Mouse (Mus musculus) testis, adult 2 months (tissue): ENCODE results near the gene Gm7029. TPM values are rescaled to one million over a fixed set of nuclear protein-coding genes. Genes with fewer than 3 reads are reported as not detected.
"Not testable (repeated sequence)": the region's sequence is repeated elsewhere in the genome, so short reads cannot be mapped to it uniquely, and the experiment has no call there.

ENCODE experiments used
- H3K27ac ChIP-seq: fragments of 200-500 bp; 2 replicates; pipeline ENCODE4 v1.5.1; 2012; ENCODE audit warnings: low read depth, low read length; ENCODE audit not compliant: control insufficient read depth, insufficient read depth
- H3K27me3 ChIP-seq: fragments of 200-500 bp; 2 replicates; pipeline ENCODE4 v1.6.1; 2012; ENCODE audit warnings: mild to moderate bottlenecking, low read length, moderate library complexity; ENCODE audit not compliant: control insufficient read depth, insufficient read depth
- H3K36me3 ChIP-seq: fragments of 200-500 bp; 2 replicates; pipeline ENCODE4 v1.6.1; 2012; ENCODE audit warnings: mild to moderate bottlenecking, low read length; ENCODE audit not compliant: control insufficient read depth, insufficient read depth
- H3K4me1 ChIP-seq: fragments of 200-500 bp; 2 replicates; pipeline ENCODE4 v1.6.1; 2012; ENCODE audit warnings: low read length; ENCODE audit not compliant: control insufficient read depth, insufficient read depth
- H3K4me3 ChIP-seq: fragments of 200-500 bp; 2 replicates; pipeline ENCODE4 v1.5.1; 2012; ENCODE audit warnings: low read depth, mild to moderate bottlenecking, low read length, moderate library complexity, mixed read lengths; ENCODE audit not compliant: control insufficient read depth
- CTCF ChIP-seq: fragments of 200-500 bp; IDR thresholded peaks from 2 replicates; pipeline ENCODE4 v1.5.1; 2012; ENCODE audit warnings: low read depth, mild to moderate bottlenecking, inconsistent platforms, low read length, moderate library complexity; ENCODE audit not compliant: control insufficient read depth, insufficient read depth, insufficient replicate concordance
- POLR2A ChIP-seq: fragments of 200-500 bp; IDR thresholded peaks from 2 replicates; pipeline ENCODE4 v1.6.1; 2012; ENCODE audit warnings: low read depth, mild to moderate bottlenecking, inconsistent platforms, low read length, moderate library complexity; ENCODE audit not compliant: control insufficient read depth
- polyA plus RNA-seq: library from polyadenylated mRNA; depleted of rRNA; stranded (reverse); fragments of >200 nt; gene quantifications from 2 replicates; pipeline ENCODE4 v1.2.3, GENCODE M21; 2012

Gm7029 gene
- polyA plus RNA-seq, 1 experiment: not detected

DNA sequence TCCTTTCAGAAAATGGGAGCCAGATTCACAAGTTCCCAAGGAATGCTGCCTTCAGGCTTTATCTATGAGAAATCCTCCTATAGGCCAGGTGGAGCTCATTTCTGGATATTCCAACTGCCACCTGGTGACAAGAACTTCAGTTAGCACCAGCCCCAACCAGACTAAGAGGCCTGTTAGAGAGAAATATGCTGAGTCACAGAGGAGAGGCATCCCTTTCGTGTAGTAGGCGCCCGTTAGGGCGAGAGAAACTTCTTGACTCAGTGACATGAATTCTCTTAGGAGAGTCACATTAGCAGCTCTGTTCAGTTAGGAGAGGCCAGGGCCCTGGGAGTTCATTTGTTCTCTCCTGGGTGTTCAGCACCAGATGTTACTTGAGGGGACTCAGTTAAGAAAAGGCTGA lies 26.0 kb downstream of the Gm7029 start:
- H3K27me3 ChIP-seq: no peaks in the 10 kb centered on the region
- no peaks in the 10 kb centered on the region for H3K36me3 ChIP-seq
- H3K4me3 ChIP-seq: no peak overlapping the region
- peak overlapping the region; percentile 66; the same call in 1 of the 2 replicates for H3K27ac ChIP-seq
- H3K4me1 ChIP-seq: peaks cover 14% of the 10 kb centered on the region
- TF ChIP-seq CTCF (no peak), POLR2A (no peak)

DNA sequence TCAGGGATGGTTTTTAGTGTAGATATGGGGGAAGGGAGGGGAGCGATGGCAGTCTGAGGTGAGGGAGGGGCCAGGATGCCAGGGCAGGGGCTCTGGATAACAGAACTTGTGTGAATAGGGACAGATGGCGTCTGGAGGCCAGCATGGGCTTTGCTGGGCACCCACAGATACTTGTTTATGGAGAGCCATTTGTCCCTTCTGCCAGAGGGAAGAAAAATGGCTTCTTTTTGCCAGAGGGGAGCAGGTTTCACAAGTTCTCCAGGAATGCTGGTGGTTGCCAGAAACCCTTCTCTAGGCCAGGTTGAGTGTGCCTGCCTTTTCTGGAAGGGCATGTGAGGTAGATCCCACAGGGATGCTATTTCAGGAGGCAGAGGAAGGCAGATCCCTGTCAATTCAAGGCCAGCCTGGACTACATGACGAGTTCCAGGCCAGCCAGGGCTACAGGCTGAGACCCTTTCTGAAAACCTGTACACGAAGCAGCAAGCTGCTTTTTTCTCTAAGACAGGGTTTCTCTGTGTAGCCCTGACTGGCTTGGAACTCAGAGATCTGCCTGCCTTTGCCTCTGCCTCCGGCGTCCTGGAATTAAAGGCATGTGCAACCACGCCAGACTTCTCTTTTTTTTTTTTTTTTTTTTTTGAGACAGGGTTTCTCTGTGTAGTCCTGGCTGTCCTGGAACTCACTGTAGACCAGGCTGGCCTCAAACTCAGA lies 26.8 kb downstream of the Gm7029 start:
- Histone ChIP-seq H3K4me1 (peaks cover 14% of the 10 kb centered on the region), H3K27ac (peak overlapping the region; percentile 45; the same call in 1 of the 2 replicates), H3K36me3 (no peaks in the 10 kb centered on the region), H3K27me3 (no peaks in the 10 kb centered on the region), H3K4me3 (no peak overlapping the region)
- TF ChIP-seq CTCF (no peak), POLR2A (no peak)

DNA sequence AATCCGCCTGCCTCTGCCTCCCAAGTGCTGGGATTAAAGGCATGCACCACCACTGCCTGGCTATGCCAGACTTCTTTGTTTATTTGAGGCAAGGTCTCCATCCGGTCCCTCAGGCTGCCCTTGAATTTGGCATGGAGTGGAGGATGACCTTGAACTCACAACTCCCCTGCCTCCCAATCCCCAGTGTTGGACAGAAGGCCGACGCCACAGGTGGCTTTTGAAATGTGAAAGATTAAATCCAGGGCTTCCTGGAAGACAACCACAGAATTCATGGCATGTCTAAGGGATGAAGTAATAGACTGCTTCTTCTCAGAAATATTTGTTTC lies 27.3 kb downstream of the Gm7029 start:
- peak overlapping the region; percentile 54; the same call in 1 of the 2 replicates for H3K27ac ChIP-seq
- H3K4me3 ChIP-seq: no peak overlapping the region
- no peaks in the 10 kb centered on the region for H3K36me3 ChIP-seq
- TF ChIP-seq POLR2A: no peak
- no peak for TF ChIP-seq CTCF
- peaks cover 14% of the 10 kb centered on the region for H3K4me1 ChIP-seq
- H3K27me3 ChIP-seq: no peaks in the 10 kb centered on the region

DNA sequence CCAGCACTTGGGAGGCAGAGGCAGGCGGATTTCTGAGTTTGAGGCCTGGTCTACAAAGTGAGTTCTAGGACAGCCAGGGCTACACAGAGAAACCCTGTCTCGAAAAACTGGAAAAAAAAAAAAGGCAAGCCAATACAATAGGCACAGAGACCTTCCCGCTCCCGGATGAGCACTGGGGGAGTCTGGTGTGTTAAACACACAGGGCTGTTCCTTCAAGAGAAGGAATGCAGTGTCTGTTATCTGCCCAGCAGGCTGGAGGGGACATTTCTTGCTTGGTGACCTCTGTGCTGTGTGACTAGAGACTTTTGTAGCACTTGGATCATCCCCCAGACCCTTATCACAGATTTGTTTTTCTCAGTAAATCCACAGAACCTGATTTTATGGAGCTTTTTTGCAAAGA lies 28.0 kb downstream of the Gm7029 start:
- TF ChIP-seq POLR2A (no peak), CTCF (no peak)
- Histone ChIP-seq H3K4me1 (peaks cover 14% of the 10 kb centered on the region), H3K27ac (no peak overlapping the region; the same call in 1 of the 2 replicates), H3K27me3 (no peaks in the 10 kb centered on the region), H3K36me3 (no peaks in the 10 kb centered on the region), H3K4me3 (no peak overlapping the region)

DNA sequence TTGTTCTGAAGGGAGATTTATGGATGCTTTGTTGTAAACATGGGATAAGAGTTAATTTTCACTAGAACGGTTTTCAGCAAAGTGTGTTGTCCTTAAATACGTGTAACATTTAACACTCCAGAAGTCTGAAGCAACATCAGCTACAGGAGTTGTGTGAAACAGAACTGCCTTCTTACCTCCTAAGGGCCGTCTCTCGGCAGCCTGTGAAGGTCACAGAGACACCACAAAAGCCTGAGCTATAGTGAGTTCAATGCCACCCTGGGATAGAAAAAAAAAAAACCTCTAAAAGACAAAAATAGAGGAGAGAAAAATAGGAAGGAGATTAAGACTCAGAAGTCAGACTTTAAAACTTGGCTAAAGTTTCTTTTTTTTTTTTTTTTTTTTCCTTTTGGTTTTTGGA lies 28.4 kb downstream of the Gm7029 start:
- no peak overlapping the region for H3K4me3 ChIP-seq
- H3K27ac ChIP-seq: no peak overlapping the region
- H3K27me3 ChIP-seq: no peaks in the 10 kb centered on the region
- TF ChIP-seq CTCF (no peak), POLR2A (no peak)
- H3K36me3 ChIP-seq: no peaks in the 10 kb centered on the region
- peaks cover 14% of the 10 kb centered on the region for H3K4me1 ChIP-seq

DNA sequence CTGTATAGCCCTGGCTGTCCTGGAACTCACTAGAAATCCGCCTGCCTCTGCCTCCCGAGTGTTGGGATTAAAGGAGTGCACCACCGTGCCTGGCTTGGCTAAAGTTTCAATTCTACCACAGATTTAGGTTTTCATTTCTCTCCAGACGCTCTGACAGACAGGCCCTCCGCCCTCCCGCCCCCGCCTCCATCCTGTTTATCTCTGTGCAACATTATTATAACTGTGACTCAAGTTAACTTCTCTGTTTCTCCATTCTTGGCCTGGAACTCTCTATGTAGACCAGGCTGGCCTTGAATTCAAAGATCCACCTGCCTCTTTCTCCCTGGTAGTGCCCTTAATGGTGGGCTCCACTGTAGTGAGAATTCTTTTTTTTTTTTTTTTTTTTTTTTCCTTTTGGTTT lies 28.9 kb downstream of the Gm7029 start:
- Histone ChIP-seq H3K4me1 (peaks cover 14% of the 10 kb centered on the region), H3K36me3 (no peaks in the 10 kb centered on the region), H3K4me3 (no peak overlapping the region), H3K27ac (no peak overlapping the region), H3K27me3 (no peaks in the 10 kb centered on the region)
- TF ChIP-seq CTCF (no peak), POLR2A (no peak)

DNA sequence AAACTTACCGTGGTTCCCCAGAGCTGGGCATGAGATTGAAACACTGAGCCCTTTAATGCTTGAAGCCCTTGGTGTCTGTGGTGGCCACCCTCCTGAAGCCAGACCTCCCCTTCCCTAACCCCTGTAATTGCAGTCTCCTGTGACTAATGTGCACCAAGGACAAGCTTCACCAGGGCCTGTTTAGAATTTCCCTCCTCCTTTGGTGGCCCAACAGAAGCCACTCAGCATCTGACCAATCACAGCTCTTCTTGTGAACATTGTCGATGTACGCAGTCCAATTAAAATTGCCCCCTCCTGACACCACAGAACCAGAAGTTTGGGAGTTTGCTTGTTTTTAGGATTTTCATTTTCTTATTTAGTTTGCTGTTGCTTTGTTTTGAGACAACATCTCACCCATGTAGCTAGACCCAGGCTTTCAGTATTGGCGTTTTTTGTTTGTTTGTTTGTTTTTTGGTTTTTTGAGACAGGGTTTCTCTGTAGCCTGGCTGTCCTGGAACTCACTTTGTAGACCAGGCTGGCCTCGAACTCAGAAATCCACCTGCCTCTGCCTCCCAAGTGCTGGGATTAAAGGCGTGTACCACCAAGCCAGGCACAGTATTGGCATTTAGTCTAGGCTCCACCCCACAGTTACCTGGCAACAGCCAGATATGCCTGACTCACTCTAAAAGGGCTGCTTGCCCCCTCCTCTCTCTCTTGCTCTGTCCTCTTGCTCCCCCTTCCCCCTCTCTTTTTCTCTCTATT lies 30.4 kb downstream of the Gm7029 start:
- H3K4me3 ChIP-seq, H3K27ac ChIP-seq, H3K27me3 ChIP-seq, H3K36me3 ChIP-seq: not testable (repeated sequence)
- peaks cover 19% of the 10 kb centered on the region for H3K4me1 ChIP-seq

DNA sequence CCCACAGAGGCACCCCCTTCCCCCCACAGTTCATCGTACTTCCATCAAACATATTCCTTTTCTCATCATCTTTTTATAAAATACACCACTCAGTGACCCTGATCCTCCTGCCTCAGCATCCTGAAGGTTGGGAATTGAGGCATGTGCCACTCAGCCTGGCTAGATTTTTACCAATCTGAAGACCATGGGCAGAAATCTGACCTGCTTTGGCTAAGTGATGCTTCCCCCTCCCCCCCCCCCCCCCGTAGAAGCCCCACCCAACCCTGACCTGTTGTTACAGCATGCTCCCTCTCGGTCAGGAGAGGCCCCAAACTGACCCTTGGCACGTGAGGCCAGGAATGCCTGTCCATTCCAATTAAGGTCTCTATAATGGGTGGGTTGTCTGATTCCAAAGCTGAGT lies 31.2 kb downstream of the Gm7029 start, which contains the start of gene Platr17:
TSS of gene Platr17 (plus strand) at position 301 of the 400 bp plus-strand sequence.
- H3K4me1 ChIP-seq: peaks cover 14% of the 10 kb centered on the region
- not testable (repeated sequence) for H3K27ac ChIP-seq, H3K36me3 ChIP-seq, H3K27me3 ChIP-seq, H3K4me3 ChIP-seq
